Mouse (Mus musculus) forebrain, embryonic 14.5 days (tissue): ENCODE results near the gene Slpi. TPM values are rescaled to one million over a fixed set of nuclear protein-coding genes. Genes with fewer than 3 reads are reported as not detected.
A peak's percentile ranks its signal among the peaks of the same experiment; 100 is the strongest.
"Not testable (repeated sequence)": the region's sequence is repeated elsewhere in the genome, so short reads cannot be mapped to it uniquely, and the experiment has no call there.

Experiments
- ATAC-seq: fragments of 200-750 bp; cut with Nextera tagmentation; 2 replicates; pipeline ENCODE4 v1.8.0; 2017; ENCODE audit warnings: mild to moderate bottlenecking, moderate library complexity
- DNase-seq: peaks from one replicate; pipeline ENCODE4 v3.0.0-alpha.2; 2015; ENCODE audit warnings: low spot score
- H3K27ac ChIP-seq: fragments of 300-500 bp; sonication (generic); 2 replicates; pipeline ENCODE4 v1.5.1; 2014; ENCODE audit warnings: low read depth, mild to moderate bottlenecking, control low read depth, low read length, moderate library complexity
- H3K27me3 ChIP-seq: fragments of 300-500 bp; sonication (generic); replicated peaks from 2 replicates; pipeline ENCODE4 v1.6.1; 2014; ENCODE audit warnings: low read length, control low read depth, mixed read lengths; ENCODE audit not compliant: control insufficient read depth, insufficient read depth
- H3K36me3 ChIP-seq: fragments of 300-500 bp; sonication (generic); 2 replicates; pipeline ENCODE4 v1.6.1; 2014; ENCODE audit warnings: low read length, control low read depth; ENCODE audit not compliant: control insufficient read depth, insufficient read depth
- H3K4me1 ChIP-seq: fragments of 300-500 bp; sonication (generic); 2 replicates; pipeline ENCODE4 v1.6.1; 2014; ENCODE audit warnings: antibody characterized with exemption, low read length, control low read depth; ENCODE audit not compliant: control insufficient read depth, insufficient read depth
- H3K4me2 ChIP-seq: fragments of 300-500 bp; sonication (generic); 2 replicates; pipeline ENCODE4 v1.6.1; 2014; ENCODE audit warnings: mild to moderate bottlenecking, control low read depth, low read length
- H3K4me3 ChIP-seq: fragments of 300-500 bp; sonication (generic); 2 replicates; pipeline ENCODE4 v1.5.1; 2014; ENCODE audit warnings: low read depth, low read length, control low read depth
- H3K9ac ChIP-seq: fragments of 300-500 bp; sonication (generic); 2 replicates; pipeline ENCODE4 v1.6.1; 2014; ENCODE audit warnings: mild to moderate bottlenecking, low read length, control low read depth, moderate library complexity
- H3K9me3 ChIP-seq: fragments of 300-500 bp; sonication (generic); replicated peaks from 2 replicates; pipeline ENCODE4 v1.6.1; 2016; ENCODE audit warnings: low read length, control low read depth, mixed read lengths; ENCODE audit not compliant: control insufficient read depth
- WGBS: fragments of 180-500 bp; shearing (Covaris S2); extraction: QIAGEN DNeasy Blood & Tissue Kit; methylation state at CpG from one replicate; pipeline ENCODE4 v1.1.7; 2014; 5-methylcytosine and 5-hydroxymethylcytosine counted together
- polyA plus RNA-seq: library from polyadenylated mRNA; unstranded; fragments of >200 nt; fragmentation: Nextera tagmentation; extraction: Ambion mirVana; gene quantifications from 2 replicates; pipeline ENCODE4 v1.2.1, GENCODE M21; 2014

The Slpi gene
- polyA plus RNA-seq, 1 experiment from 2014 or later: not detected

DNA sequence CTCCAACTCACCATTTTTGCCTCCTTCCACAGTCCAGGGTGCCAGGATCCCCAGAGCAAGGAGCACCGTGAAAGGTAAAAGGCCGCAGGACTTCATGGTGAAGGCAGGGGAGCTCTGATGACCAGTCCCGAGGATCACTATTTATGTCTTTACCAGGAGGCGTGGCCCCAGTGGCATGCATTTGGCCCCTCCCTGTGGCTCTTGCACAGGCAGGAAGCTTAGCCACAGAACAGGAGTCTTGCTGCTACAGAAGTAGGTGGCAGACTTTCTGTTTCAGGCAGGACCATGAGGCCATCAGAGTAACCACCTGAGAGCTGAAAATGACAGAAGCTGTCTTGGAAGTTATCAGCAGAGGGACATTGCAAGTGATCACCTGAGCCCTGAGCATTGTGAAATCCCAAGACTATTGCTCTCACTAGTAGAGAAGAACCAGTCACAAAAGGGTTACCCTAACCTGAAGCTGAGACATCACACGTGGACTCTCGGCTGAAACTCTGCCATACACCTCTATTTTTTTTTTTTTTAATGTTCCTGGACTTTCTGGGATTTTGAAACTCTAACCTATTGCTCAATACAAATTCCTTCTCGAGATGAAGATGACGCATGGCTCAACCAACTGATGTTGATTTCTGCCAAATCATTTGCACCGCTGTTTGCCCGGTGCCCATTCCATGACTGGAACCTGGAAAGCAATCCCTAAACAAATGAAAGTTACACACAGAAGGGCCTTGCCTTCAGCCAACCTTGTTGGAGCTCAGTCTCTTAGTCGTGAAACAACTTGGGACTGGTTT lies 32.5 kb downstream of the Slpi start:
- no peak for ATAC-seq
- no peak overlapping the region for H3K27ac ChIP-seq
- WGBS: 81% methylated on average over 11 of the region's 11 CpGs

DNA sequence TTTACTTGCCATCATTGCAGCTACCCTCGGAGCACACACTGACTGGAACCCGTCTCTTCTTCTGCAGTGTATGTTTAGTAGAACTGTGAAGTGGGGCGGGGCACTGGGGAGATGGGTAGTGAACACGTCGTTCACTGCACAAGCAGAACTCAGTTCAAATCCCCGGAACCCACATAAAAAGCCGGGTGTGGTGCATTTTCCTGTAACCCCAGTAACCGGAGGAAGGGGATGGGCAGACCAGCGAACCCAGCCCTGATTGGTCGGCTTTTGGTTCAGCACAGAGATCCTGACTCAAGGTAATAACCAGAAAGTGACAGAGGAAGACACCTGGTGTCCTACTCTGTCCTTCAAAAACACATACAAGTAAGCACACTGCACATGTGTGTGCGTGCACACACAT lies 35.5 kb downstream of the Slpi start:
- Histone ChIP-seq H3K9ac (no peak overlapping the region), H3K4me3 (no peak overlapping the region), H3K27me3 (no peaks in the 10 kb centered on the region), H3K36me3 (no peaks in the 10 kb centered on the region), H3K4me1 (no peaks in the 10 kb centered on the region), H3K4me2 (no peak overlapping the region), H3K27ac (no peak overlapping the region), H3K9me3 (no peaks in the 10 kb centered on the region)
- no peak for DNase-seq
- WGBS: 88% methylated on average over 11 of the region's 11 CpGs
- no peak for ATAC-seq

More for the DNA sequence above, 32.5 kb downstream of the Slpi start:
- H3K9me3 ChIP-seq: no peaks in the 10 kb centered on the region
- H3K27me3 ChIP-seq: no peaks in the 10 kb centered on the region
- no peak overlapping the region for H3K4me3 ChIP-seq
- H3K9ac ChIP-seq: no peak overlapping the region
- no peak for DNase-seq
- H3K4me2 ChIP-seq: no peak overlapping the region
- no peaks in the 10 kb centered on the region for H3K36me3 ChIP-seq
- H3K4me1 ChIP-seq: no peaks in the 10 kb centered on the region

DNA sequence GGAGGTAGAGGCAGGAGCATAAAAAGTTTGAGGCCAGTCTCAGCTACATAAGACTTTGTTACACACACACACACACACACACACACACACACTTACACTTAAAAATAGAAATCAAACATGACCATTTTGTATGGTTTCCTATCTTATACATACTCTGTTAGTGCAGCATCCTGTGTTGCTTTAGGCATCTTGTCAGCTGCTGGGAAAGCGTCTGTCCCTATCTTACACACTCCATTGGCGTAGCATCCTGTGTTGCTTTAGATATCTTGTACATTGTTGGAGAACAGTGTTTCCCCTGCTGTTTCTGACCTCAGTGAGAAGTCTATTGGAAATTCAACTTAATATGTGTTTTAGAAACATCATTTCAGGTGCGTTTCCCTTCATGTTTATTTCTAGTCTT lies 36.2 kb downstream of the Slpi start:
- ATAC-seq (no peak), DNase-seq (no peak)
- no peaks in the 10 kb centered on the region for H3K27me3 ChIP-seq
- no peaks in the 10 kb centered on the region for H3K9me3 ChIP-seq
- no peak overlapping the region for H3K27ac ChIP-seq
- WGBS: 92% methylated on average over 3 of the region's 3 CpGs
- H3K4me2 ChIP-seq: no peak overlapping the region
- no peaks in the 10 kb centered on the region for H3K36me3 ChIP-seq
- H3K9ac ChIP-seq: no peak overlapping the region
- H3K4me3 ChIP-seq: no peak overlapping the region
- H3K4me1 ChIP-seq: no peaks in the 10 kb centered on the region

DNA sequence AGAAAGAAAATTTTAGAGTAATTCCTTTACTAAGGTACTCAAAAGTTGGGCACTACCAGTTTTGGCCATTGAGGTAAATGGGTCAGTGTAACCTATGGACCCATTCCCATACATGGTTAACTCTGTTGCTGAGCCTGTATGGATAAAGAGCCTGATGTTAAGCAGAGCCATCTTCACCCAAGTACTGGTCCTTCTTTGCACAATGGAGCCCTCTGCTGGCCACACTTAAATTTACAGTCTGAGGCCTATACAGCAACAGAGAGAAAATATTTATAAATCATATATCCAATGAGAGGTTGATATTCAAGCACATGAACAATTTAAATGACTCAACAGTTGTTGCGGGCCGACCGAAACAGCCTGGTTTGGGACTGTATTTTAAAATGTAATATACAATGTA lies 39.9 kb downstream of the Slpi start:
- Histone ChIP-seq H3K36me3 (no peaks in the 10 kb centered on the region), H3K27ac (no peak overlapping the region), H3K4me1 (no peaks in the 10 kb centered on the region), H3K27me3 (no peaks in the 10 kb centered on the region), H3K9me3 (no peaks in the 10 kb centered on the region), H3K9ac (no peak overlapping the region), H3K4me3 (no peak overlapping the region), H3K4me2 (no peak overlapping the region)
- DNase-seq (peak; percentile 10), ATAC-seq (no peak)
- 93% methylated on average over 3 of the region's 3 CpGs for WGBS

GRCm38 (mm10) chr2:164347697-164348096 lies 41.2 kb downstream of the Slpi start:
- H3K36me3 ChIP-seq, H3K4me1 ChIP-seq, DNase-seq, H3K4me2 ChIP-seq, H3K4me3 ChIP-seq, H3K9me3 ChIP-seq, H3K27me3 ChIP-seq, H3K27ac ChIP-seq, H3K9ac ChIP-seq, ATAC-seq: not testable (repeated sequence)

DNA sequence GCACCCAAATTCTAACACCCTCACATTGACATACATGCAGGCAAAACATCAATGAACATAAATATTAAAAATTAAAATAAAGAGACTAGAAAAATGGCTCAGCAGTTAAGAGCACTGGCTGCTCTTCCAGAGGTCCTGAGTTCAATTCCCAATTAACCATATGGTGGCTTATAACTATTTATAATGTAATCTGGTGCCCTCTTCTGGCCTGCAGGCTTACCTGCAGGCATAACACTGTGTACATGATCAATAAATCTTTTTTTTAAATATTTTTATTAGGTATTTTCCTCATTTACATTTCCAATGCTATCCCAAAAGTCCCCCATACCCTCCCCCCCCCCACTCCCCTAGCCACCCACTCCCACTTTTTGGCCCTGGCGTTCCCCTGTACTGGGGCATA lies 45.2 kb downstream of the Slpi start:
- H3K4me3 ChIP-seq, DNase-seq, ATAC-seq, H3K27ac ChIP-seq, H3K27me3 ChIP-seq, H3K9ac ChIP-seq, H3K36me3 ChIP-seq, H3K4me1 ChIP-seq, H3K4me2 ChIP-seq, H3K9me3 ChIP-seq: not testable (repeated sequence)
- WGBS: 100% methylated on average over 1 of the region's 1 CpGs

- 75% methylated on average over 3 of the region's 3 CpGs for WGBS
- H3K9me3 ChIP-seq, H3K4me1 ChIP-seq, H3K4me3 ChIP-seq, H3K36me3 ChIP-seq, H3K9ac ChIP-seq, H3K27ac ChIP-seq, H3K27me3 ChIP-seq, DNase-seq, H3K4me2 ChIP-seq, ATAC-seq: not testable (repeated sequence)
These were observed 56.5 kb downstream of the Slpi start, which contains the start of gene Svs5 for GRCm38 (mm10) chr2:164332440-164332839. Gene Svs5, plus strand, starts transcription at chr2:164332740.

DNA sequence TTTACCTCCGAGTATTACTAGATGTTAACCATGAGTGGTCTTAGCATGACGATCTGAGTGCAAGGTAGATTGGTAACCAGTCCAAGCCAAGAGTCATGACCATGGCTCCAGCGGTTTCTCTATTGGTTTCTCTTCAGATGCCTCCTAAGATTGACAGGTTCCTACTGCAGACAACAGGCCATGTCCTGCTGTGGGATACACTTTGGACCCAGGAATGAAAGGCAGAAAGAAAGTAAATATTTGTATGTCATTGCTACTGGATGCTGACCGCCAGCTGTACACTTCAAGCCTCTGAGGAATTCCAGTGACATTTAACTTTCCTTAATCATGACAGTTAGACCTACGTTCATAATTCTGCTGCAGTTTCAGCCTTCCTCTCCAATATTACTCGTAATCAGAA lies 67.9 kb downstream of the Slpi start:
- WGBS: 89% methylated on average over 6 of the region's 6 CpGs
- no peak overlapping the region for H3K4me3 ChIP-seq

GRCm38 (mm10) chr2:164316451-164316850 lies 72.4 kb downstream of the Slpi start, which contains the start of gene Svs6:
Gene Svs6, plus strand, starts transcription at chr2:164316751.
- 67% methylated on average over 1 of the region's 1 CpGs for WGBS
- H3K9me3 ChIP-seq, H3K4me3 ChIP-seq, H3K9ac ChIP-seq, ATAC-seq, H3K27me3 ChIP-seq, H3K4me2 ChIP-seq, H3K27ac ChIP-seq, DNase-seq, H3K4me1 ChIP-seq, H3K36me3 ChIP-seq: not testable (repeated sequence)

More for the DNA sequence above, 67.9 kb downstream of the Slpi start:
- H3K9ac ChIP-seq: no peak overlapping the region
- no peaks in the 10 kb centered on the region for H3K4me1 ChIP-seq
- H3K27me3 ChIP-seq: no peaks in the 10 kb centered on the region
- no peak overlapping the region for H3K4me2 ChIP-seq
- no peaks in the 10 kb centered on the region for H3K36me3 ChIP-seq
- ATAC-seq (no peak), DNase-seq (no peak)
- no peak overlapping the region for H3K27ac ChIP-seq
- no peaks in the 10 kb centered on the region for H3K9me3 ChIP-seq
